Mouse (Mus musculus) embryonic fibroblast, embryonic 13.5 days (primary cell): ENCODE measurements around the gene Gdf7.

Source experiments
- CTCF ChIP-seq: IDR thresholded peaks from 2 replicates; pipeline ENCODE4 v1.5.1; 2011; ENCODE audit warnings: mild to moderate bottlenecking, control low read depth, low read length, moderate library complexity, borderline replicate concordance; ENCODE audit not compliant: insufficient read depth
- POLR2A ChIP-seq: IDR thresholded peaks from 2 replicates; pipeline ENCODE4 v1.6.1; 2011; ENCODE audit warnings: low read depth, mild to moderate bottlenecking, control low read depth, low read length, moderate library complexity

DNA sequence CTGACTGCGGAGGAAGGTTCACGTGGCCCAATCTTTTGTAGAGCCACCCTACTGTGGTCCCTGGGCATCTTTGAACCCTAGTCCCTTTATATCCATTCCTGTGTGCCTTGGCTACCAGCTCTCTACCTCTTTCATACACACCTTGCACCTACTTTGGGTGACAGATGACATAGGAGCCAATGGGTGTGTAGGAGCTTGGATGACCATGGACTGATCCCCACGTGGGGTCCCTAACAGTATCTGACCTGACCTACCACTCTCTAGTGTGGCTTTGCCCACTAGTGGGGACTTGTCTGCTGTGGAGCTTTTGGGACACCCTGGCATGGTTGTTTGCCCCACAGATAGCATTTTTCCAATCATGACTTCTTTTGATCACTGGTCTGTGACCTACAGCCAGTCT is 41.6 kb upstream of the Gdf7 start:
- TF ChIP-seq CTCF (no peak), POLR2A (no peak)
